Mouse (Mus musculus): ENCODE data around the gene Tstd2. TPM values are rescaled to one million over a fixed set of nuclear protein-coding genes. Genes with fewer than 3 reads are reported as not detected.

The Tstd2 gene
- 0.17 and 0.46 TPM in 2 replicates for polyA plus RNA-seq (2012)

GRCm38 (mm10) chr4:46138287-46139222 lies at the start of gene Tstd2, which contains the start of gene Ncbp1:
TSS of gene Tstd2 (minus strand) at chr4:46138694.
TSS of gene Ncbp1 (plus strand) at chr4:46138613.
- peaks cover 23% of the 10 kb centered on the region for H3K36me3 ChIP-seq (ENCODE audit: control insufficient read depth)
- H3K27me3 ChIP-seq (ENCODE audit: control insufficient read depth) = no peaks in the 10 kb centered on the region
- peaks cover 55% of the 10 kb centered on the region for H3K4me1 ChIP-seq (ENCODE audit: control insufficient read depth)
- peak within 1 kb of the TSS; percentile 74 for H3K4me3 ChIP-seq (replicated peaks)
- H3K9me3 ChIP-seq (ENCODE audit: control insufficient read depth, low read length) = no peaks in the 10 kb centered on the region
- no peak for TF ChIP-seq TAL1 (IDR thresholded peaks at IDR 0.05; ENCODE audit: low read length)
- TF ChIP-seq GATA1 (IDR thresholded peaks at IDR 0.05; ENCODE audit: low read length) = no peak

GRCm38 (mm10) chr4:46186466-46186865 lies 48.0 kb upstream of the Tstd2 start:
- Histone ChIP-seq H3K4me1 (ENCODE audit: control insufficient read depth) (no peaks in the 10 kb centered on the region), H3K4me3 (replicated peaks) (no peak overlapping the region), H3K9me3 (ENCODE audit: control insufficient read depth, low read length) (no peaks in the 10 kb centered on the region), H3K27me3 (ENCODE audit: control insufficient read depth) (no peaks in the 10 kb centered on the region), H3K36me3 (ENCODE audit: control insufficient read depth) (peaks cover 73% of the 10 kb centered on the region)
- TF ChIP-seq TAL1 (IDR thresholded peaks at IDR 0.05; ENCODE audit: low read length) (no peak), GATA1 (IDR thresholded peaks at IDR 0.05; ENCODE audit: low read length) (no peak)

- peaks cover 73% of the 10 kb centered on the region for H3K36me3 ChIP-seq (ENCODE audit: control insufficient read depth)
Observed at GRCm38 (mm10) chr4:46185890-46186289, 47.4 kb upstream of the Tstd2 start.

GRCm38 (mm10) chr4:46185423-46185822 lies 46.9 kb upstream of the Tstd2 start:
- Histone ChIP-seq H3K36me3 (ENCODE audit: control insufficient read depth) (peaks cover 70% of the 10 kb centered on the region), H3K4me1 (ENCODE audit: control insufficient read depth) (no peaks in the 10 kb centered on the region), H3K4me3 (replicated peaks) (no peak overlapping the region), H3K9me3 (ENCODE audit: control insufficient read depth, low read length) (no peaks in the 10 kb centered on the region), H3K27me3 (ENCODE audit: control insufficient read depth) (no peaks in the 10 kb centered on the region)
- TF ChIP-seq TAL1 (IDR thresholded peaks at IDR 0.05; ENCODE audit: low read length) = no peak

More at GRCm38 (mm10) chr4:46185890-46186289, 47.4 kb upstream of the Tstd2 start:
- Histone ChIP-seq H3K9me3 (ENCODE audit: control insufficient read depth, low read length) (no peaks in the 10 kb centered on the region), H3K27me3 (ENCODE audit: control insufficient read depth) (no peaks in the 10 kb centered on the region), H3K4me1 (ENCODE audit: control insufficient read depth) (no peaks in the 10 kb centered on the region), H3K4me3 (replicated peaks) (no peak overlapping the region)
- TF ChIP-seq GATA1 (IDR thresholded peaks at IDR 0.05; ENCODE audit: low read length) (no peak), TAL1 (IDR thresholded peaks at IDR 0.05; ENCODE audit: low read length) (no peak)

GRCm38 (mm10) chr4:46182181-46182580 lies 43.7 kb upstream of the Tstd2 start:
- no peaks in the 10 kb centered on the region for H3K9me3 ChIP-seq (ENCODE audit: control insufficient read depth, low read length)
- no peaks in the 10 kb centered on the region for H3K4me1 ChIP-seq (ENCODE audit: control insufficient read depth)
- H3K27me3 ChIP-seq (ENCODE audit: control insufficient read depth) = no peaks in the 10 kb centered on the region
- H3K36me3 ChIP-seq (ENCODE audit: control insufficient read depth) = peaks cover 78% of the 10 kb centered on the region
- H3K4me3 ChIP-seq (replicated peaks) = no peak overlapping the region
- no peak for TF ChIP-seq TAL1 (IDR thresholded peaks at IDR 0.05; ENCODE audit: low read length)
- no peak for TF ChIP-seq GATA1 (IDR thresholded peaks at IDR 0.05; ENCODE audit: low read length)

GRCm38 (mm10) chr4:46181168-46181567 lies 42.7 kb upstream of the Tstd2 start:
- Histone ChIP-seq H3K36me3 (ENCODE audit: control insufficient read depth) (peaks cover 85% of the 10 kb centered on the region), H3K27me3 (ENCODE audit: control insufficient read depth) (no peaks in the 10 kb centered on the region), H3K4me3 (replicated peaks) (no peak overlapping the region), H3K9me3 (ENCODE audit: control insufficient read depth, low read length) (no peaks in the 10 kb centered on the region), H3K4me1 (ENCODE audit: control insufficient read depth) (no peaks in the 10 kb centered on the region)
- TF ChIP-seq TAL1 (IDR thresholded peaks at IDR 0.05; ENCODE audit: low read length) (no peak), GATA1 (IDR thresholded peaks at IDR 0.05; ENCODE audit: low read length) (no peak)

- no peaks in the 10 kb centered on the region for H3K9me3 ChIP-seq (ENCODE audit: control insufficient read depth, low read length)
- TF ChIP-seq TAL1 (IDR thresholded peaks at IDR 0.05; ENCODE audit: low read length) = no peak
- no peak for TF ChIP-seq GATA1 (IDR thresholded peaks at IDR 0.05; ENCODE audit: low read length)
- H3K27me3 ChIP-seq (ENCODE audit: control insufficient read depth) = no peaks in the 10 kb centered on the region
- no peaks in the 10 kb centered on the region for H3K4me1 ChIP-seq (ENCODE audit: control insufficient read depth)
- no peak overlapping the region for H3K4me3 ChIP-seq (replicated peaks)
- H3K36me3 ChIP-seq (ENCODE audit: control insufficient read depth) = peaks cover 92% of the 10 kb centered on the region
Observed at GRCm38 (mm10) chr4:46177496-46177895, 39.0 kb upstream of the Tstd2 start.

GRCm38 (mm10) chr4:46177018-46177417 lies 38.5 kb upstream of the Tstd2 start:
- Histone ChIP-seq H3K27me3 (ENCODE audit: control insufficient read depth) (no peaks in the 10 kb centered on the region), H3K4me3 (replicated peaks) (no peak overlapping the region), H3K4me1 (ENCODE audit: control insufficient read depth) (no peaks in the 10 kb centered on the region), H3K9me3 (ENCODE audit: control insufficient read depth, low read length) (no peaks in the 10 kb centered on the region), H3K36me3 (ENCODE audit: control insufficient read depth) (peaks cover 91% of the 10 kb centered on the region)
- TF ChIP-seq GATA1 (IDR thresholded peaks at IDR 0.05; ENCODE audit: low read length) = no peak
- TF ChIP-seq TAL1 (IDR thresholded peaks at IDR 0.05; ENCODE audit: low read length) = no peak

- H3K27me3 ChIP-seq (ENCODE audit: control insufficient read depth) = no peaks in the 10 kb centered on the region
- no peaks in the 10 kb centered on the region for H3K9me3 ChIP-seq (ENCODE audit: control insufficient read depth, low read length)
- no peaks in the 10 kb centered on the region for H3K4me1 ChIP-seq (ENCODE audit: control insufficient read depth)
- H3K36me3 ChIP-seq (ENCODE audit: control insufficient read depth) = peaks cover 91% of the 10 kb centered on the region
- TF ChIP-seq GATA1 (IDR thresholded peaks at IDR 0.05; ENCODE audit: low read length) (no peak), TAL1 (IDR thresholded peaks at IDR 0.05; ENCODE audit: low read length) (no peak)
- no peak overlapping the region for H3K4me3 ChIP-seq (replicated peaks)
Observed at GRCm38 (mm10) chr4:46176313-46176712, 37.8 kb upstream of the Tstd2 start.
